Mouse (Mus musculus): ENCODE results near the gene Flvcr1.

- TF ChIP-seq CTCF (IDR thresholded peaks at IDR 0.05; ENCODE audit: low read depth) (no peak), EP300 (optimal IDR thresholded peaks at IDR 0.05) (no peak)
Measured at GRCm38 (mm10) chr1:190998027-190998426, 27.9 kb downstream of the Flvcr1 start.

Measured in stomach, postnatal 0 days (tissue).